Mouse (Mus musculus) neural tube, embryonic 11.5 days (tissue): ENCODE data around the gene Calm1. TPM values are rescaled to one million over a fixed set of nuclear protein-coding genes. Genes with fewer than 3 reads are reported as not detected.
A peak's percentile ranks its signal among the peaks of the same experiment; 100 is the strongest.

Experiments
- ATAC-seq: fragments of 200-750 bp; cut with Nextera tagmentation; 2 replicates; pipeline ENCODE4 v1.8.0; 2017; ENCODE audit warnings: moderate number of reproducible peaks, mild to moderate bottlenecking, moderate TSS enrichment, moderate library complexity; ENCODE audit not compliant: insufficient read depth, low FRiP score, low TSS enrichment
- DNase-seq: peaks from one replicate; pipeline ENCODE4 v3.0.0-alpha.2; 2015; ENCODE audit warnings: low spot score
- H3K27ac ChIP-seq: fragments of 300-500 bp; sonication (generic); 2 replicates; pipeline ENCODE4 v1.5.1; 2014; ENCODE audit warnings: low read depth, mild to moderate bottlenecking, low read length
- H3K27me3 ChIP-seq: fragments of 300-500 bp; sonication (generic); 2 replicates; pipeline ENCODE4 v1.6.1; 2014; ENCODE audit warnings: mild to moderate bottlenecking, low read length, mixed read lengths; ENCODE audit not compliant: control insufficient read depth, insufficient read depth
- H3K36me3 ChIP-seq: fragments of 300-500 bp; sonication (generic); 2 replicates; pipeline ENCODE4 v1.6.1; 2014; ENCODE audit warnings: mild to moderate bottlenecking, low read length, moderate library complexity, mixed read lengths; ENCODE audit not compliant: control insufficient read depth, insufficient read depth
- H3K4me1 ChIP-seq: fragments of 300-500 bp; sonication (generic); 2 replicates; pipeline ENCODE4 v1.6.1; 2014; ENCODE audit warnings: low read length, mixed read lengths; ENCODE audit not compliant: control insufficient read depth, insufficient read depth
- H3K4me2 ChIP-seq: fragments of 300-500 bp; sonication (generic); 2 replicates; pipeline ENCODE4 v1.6.1; 2014; ENCODE audit warnings: low read depth, mild to moderate bottlenecking, moderate library complexity
- H3K4me3 ChIP-seq: fragments of 300-500 bp; sonication (generic); 2 replicates; pipeline ENCODE4 v1.5.1; 2014; ENCODE audit warnings: low read depth, low read length
- H3K9ac ChIP-seq: fragments of 300-500 bp; sonication (generic); 2 replicates; pipeline ENCODE4 v1.6.1; 2014; ENCODE audit warnings: mild to moderate bottlenecking, low read length
- H3K9me3 ChIP-seq: fragments of 300-500 bp; sonication (generic); 2 replicates; pipeline ENCODE4 v1.6.1; 2016; ENCODE audit warnings: low read length; ENCODE audit not compliant: control insufficient read depth
- WGBS: fragments of 180-500 bp; shearing (Covaris S2); extraction: QIAGEN DNeasy Blood & Tissue Kit; methylation state at CpG from one replicate; pipeline ENCODE4 v1.1.7; 2014; 5-methylcytosine and 5-hydroxymethylcytosine counted together
- polyA plus RNA-seq: library from polyadenylated mRNA; unstranded; fragments of >200 nt; fragmentation: Nextera tagmentation; extraction: Ambion mirVana; gene quantifications from 2 replicates; pipeline ENCODE4 v1.2.1, GENCODE M21; 2014

Calm1 gene
- polyA plus RNA-seq, 1 experiment from 2014 or later = 1,315 TPM

- H3K27ac ChIP-seq = peak overlapping the region; percentile 97
- peak overlapping the region; percentile 83 for H3K9ac ChIP-seq
- under 1% methylated on average over 52 of the region's 52 CpGs for WGBS
- ATAC-seq (peak; percentile 100), DNase-seq (peak; percentile 99)
- H3K36me3 ChIP-seq = no peaks in the 10 kb centered on the region; the same call in 1 of the 2 replicates
- H3K4me3 ChIP-seq = peak overlapping the region; percentile 49
- H3K4me2 ChIP-seq = peak overlapping the region; percentile 87
- no peaks in the 10 kb centered on the region for H3K27me3 ChIP-seq
- no peaks in the 10 kb centered on the region for H3K9me3 ChIP-seq
- peaks cover 7% of the 10 kb centered on the region; the same call in 1 of the 2 replicates for H3K4me1 ChIP-seq
Measured at GRCm38 (mm10) chr12:100187013-100187755, 12.1 kb upstream of the Calm1 start.

GRCm38 (mm10) chr12:100187756-100188430 is 11.3 kb upstream of the Calm1 start:
- Histone ChIP-seq H3K4me1 (peaks cover 7% of the 10 kb centered on the region; the same call in 1 of the 2 replicates), H3K9ac (peak overlapping the region; percentile 71), H3K9me3 (no peaks in the 10 kb centered on the region), H3K4me2 (peak overlapping the region; percentile 87), H3K4me3 (peak overlapping the region; percentile 49), H3K27me3 (no peaks in the 10 kb centered on the region), H3K36me3 (no peaks in the 10 kb centered on the region), H3K27ac (peak overlapping the region; percentile 80)
- no peak for DNase-seq
- 1% methylated on average over 29 of the region's 29 CpGs for WGBS
- no peak; the same call in 1 of the 2 replicates for ATAC-seq

DNA sequence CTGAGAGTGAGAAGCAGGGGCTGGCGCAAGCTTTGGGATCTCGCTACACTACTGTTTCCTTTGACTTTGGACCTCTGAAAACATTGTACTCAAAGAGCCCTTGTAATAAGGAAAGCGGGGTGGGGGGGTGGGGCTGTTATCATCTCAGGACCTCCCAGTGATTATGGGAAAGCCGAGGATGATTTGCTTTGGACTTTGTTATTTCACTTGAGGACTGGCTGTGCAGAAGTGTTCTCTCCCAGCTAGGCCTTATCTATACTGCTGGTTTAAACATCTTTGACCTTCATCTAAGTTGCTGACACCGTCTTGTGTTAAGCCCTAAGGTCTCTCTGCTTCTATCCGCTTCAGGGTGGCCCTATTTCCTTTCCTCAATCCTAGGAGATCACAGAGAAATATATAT is 8.4 kb upstream of the Calm1 start:
- H3K4me2 ChIP-seq = no peak overlapping the region
- no peak overlapping the region for H3K27ac ChIP-seq
- no peaks in the 10 kb centered on the region for H3K36me3 ChIP-seq
- WGBS = 85% methylated on average over 6 of the region's 6 CpGs
- H3K9ac ChIP-seq = no peak overlapping the region
- no peak for ATAC-seq
- H3K9me3 ChIP-seq = no peaks in the 10 kb centered on the region
- no peak overlapping the region for H3K4me3 ChIP-seq
- peaks cover 7% of the 10 kb centered on the region; the same call in 1 of the 2 replicates for H3K4me1 ChIP-seq
- H3K27me3 ChIP-seq = no peaks in the 10 kb centered on the region
- no peak for DNase-seq

DNA sequence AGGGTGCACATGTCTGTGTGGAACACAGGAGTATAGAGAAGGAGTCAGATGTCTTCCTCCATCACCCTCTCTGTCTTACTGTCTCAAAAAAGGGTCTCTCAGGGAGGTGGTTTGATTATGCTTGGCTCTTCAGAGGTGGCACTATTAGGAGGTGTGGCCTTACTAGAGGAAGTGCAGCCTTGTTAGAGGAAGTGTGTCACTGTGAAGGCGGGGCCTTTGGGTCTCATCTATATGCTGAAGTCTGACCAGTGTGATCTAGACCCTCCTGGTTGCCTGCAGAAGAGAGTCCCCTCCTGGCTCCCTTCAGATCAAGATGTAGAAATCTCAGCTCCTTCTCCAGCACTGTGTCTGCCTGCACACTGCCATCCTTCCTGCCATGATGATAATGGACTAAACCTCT is 5.1 kb upstream of the Calm1 start:
- Histone ChIP-seq H3K27ac (no peak overlapping the region), H3K4me3 (no peak overlapping the region), H3K4me1 (no peaks in the 10 kb centered on the region), H3K27me3 (no peaks in the 10 kb centered on the region), H3K9ac (no peak overlapping the region), H3K9me3 (no peaks in the 10 kb centered on the region), H3K4me2 (no peak overlapping the region), H3K36me3 (no peaks in the 10 kb centered on the region)
- ATAC-seq = no peak
- DNase-seq = no peak
- WGBS = 91% methylated on average over 1 of the region's 1 CpGs

GRCm38 (mm10) chr12:100196786-100197185 is 2.4 kb upstream of the Calm1 start:
- no peak overlapping the region for H3K9ac ChIP-seq
- H3K27ac ChIP-seq = no peak overlapping the region
- H3K4me1 ChIP-seq = 0 out of 2 replicates have a peak, but pooled peaks cover 2% of the 10 kb centered on the region
- no peaks in the 10 kb centered on the region for H3K27me3 ChIP-seq
- no peaks in the 10 kb centered on the region for H3K9me3 ChIP-seq
- no peaks in the 10 kb centered on the region for H3K36me3 ChIP-seq
- DNase-seq = no peak
- 73% methylated on average over 7 of the region's 7 CpGs for WGBS
- ATAC-seq = no peak
- no peak overlapping the region for H3K4me2 ChIP-seq
- no peak overlapping the region for H3K4me3 ChIP-seq

GRCm38 (mm10) chr12:100199891-100200644 is 833 bp downstream of the Calm1 start:
- Histone ChIP-seq H3K4me1 (peaks cover 8% of the 10 kb centered on the region), H3K4me3 (peak overlapping the region; percentile 97), H3K9me3 (no peaks in the 10 kb centered on the region), H3K27ac (peak overlapping the region; percentile 72), H3K27me3 (no peaks in the 10 kb centered on the region), H3K9ac (peak overlapping the region; percentile 93), H3K36me3 (0 out of 2 replicates have a peak, but pooled peaks cover 6% of the 10 kb centered on the region), H3K4me2 (peak overlapping the region; percentile 84)
- DNase-seq (peak; percentile 63), ATAC-seq (peak; percentile 74)
- under 1% methylated on average over 68 of the region's 86 CpGs for WGBS

DNA sequence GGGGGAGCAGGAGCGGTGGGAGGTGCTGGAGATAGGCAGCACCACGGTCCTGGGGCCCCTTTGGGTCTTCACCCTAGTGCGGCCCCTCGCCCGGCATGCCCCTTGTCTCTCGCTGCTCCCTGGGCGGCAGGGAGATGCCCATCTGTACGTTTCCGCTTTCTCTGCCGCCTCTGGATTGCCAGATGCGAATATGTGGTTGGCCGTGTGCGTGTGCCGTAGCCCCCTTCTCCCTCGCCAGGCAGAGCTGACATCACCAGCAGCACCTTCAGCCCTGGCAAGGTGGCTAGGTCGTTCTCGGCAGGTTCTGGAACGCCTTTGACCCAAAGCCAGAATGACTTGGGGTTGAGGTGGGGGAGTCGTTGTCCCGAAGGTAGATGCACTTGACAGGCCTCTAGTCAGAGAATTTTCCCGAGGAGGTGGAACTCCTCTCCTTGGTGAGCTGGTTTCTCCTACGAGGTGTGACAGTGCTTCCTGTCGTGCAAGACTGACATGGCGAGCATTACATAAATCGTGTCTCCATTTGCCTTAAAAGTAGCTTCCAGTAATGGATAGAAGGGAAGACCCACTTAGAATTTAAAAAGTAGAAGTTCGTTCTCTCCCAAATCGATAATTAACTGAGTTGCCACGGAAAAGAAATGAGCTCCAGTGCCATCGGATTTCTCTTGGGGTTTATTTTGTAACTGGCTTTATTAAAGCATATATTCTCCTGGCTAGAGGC is 1.6 kb downstream of the Calm1 start:
- Histone ChIP-seq H3K27ac (0 out of 2 replicates have a peak overlapping the region, but pooled peaks have one; percentile 17), H3K27me3 (no peaks in the 10 kb centered on the region), H3K9me3 (no peaks in the 10 kb centered on the region), H3K36me3 (peaks cover 13% of the 10 kb centered on the region; the same call in 1 of the 2 replicates), H3K4me3 (peak overlapping the region; percentile 97), H3K4me1 (peaks cover 8% of the 10 kb centered on the region), H3K4me2 (peak overlapping the region; percentile 84), H3K9ac (peak overlapping the region; percentile 93)
- peak; percentile 14; the same call in 1 of the 2 replicates for ATAC-seq
- DNase-seq = peak; percentile 50
- 8% methylated on average over 29 of the region's 29 CpGs for WGBS

DNA sequence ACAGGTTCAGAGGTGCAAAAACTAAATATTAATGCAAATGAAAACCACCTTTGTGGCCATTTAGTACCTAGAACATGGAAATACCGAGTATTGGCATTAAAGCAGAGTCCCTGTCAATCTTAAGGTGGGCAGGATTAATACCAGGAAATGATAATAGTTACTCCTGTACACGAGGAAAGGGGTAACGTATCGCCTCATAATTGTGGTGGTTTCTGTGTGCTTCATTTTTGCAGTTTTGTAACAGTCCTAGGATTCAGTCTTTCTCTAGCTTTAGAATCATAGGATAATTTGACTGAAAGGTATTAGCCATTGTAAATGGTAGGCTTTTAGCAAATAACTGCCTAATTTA is 2.1 kb downstream of the Calm1 start:
- no peak for DNase-seq
- peaks cover 8% of the 10 kb centered on the region for H3K4me1 ChIP-seq
- peaks cover 14% of the 10 kb centered on the region; the same call in 1 of the 2 replicates for H3K36me3 ChIP-seq
- peak overlapping the region; percentile 84 for H3K4me2 ChIP-seq
- no peak for ATAC-seq
- H3K9ac ChIP-seq = no peak overlapping the region
- H3K4me3 ChIP-seq = peak overlapping the region; percentile 97
- no peak overlapping the region for H3K27ac ChIP-seq
- H3K9me3 ChIP-seq = no peaks in the 10 kb centered on the region
- 53% methylated on average over 4 of the region's 4 CpGs for WGBS
- H3K27me3 ChIP-seq = no peaks in the 10 kb centered on the region
